ENCODE assay signal across 11 mouse cellular contexts in genomic region chr8:122926782-122927181, GRCm38 (mm10).
DNase-seq lines count a peak whose midpoint lies in the region; ATAC-seq and TF ChIP-seq lines count a peak whose summit lies in the region.
"Had no signal": no experiment of that assay in that cellular context is flagged by ENCODE, and none has a peak within 500 bp of the region (broad histone marks: within the 10 kb centered on the region; RNA-seq: fewer than 3 reads in every experiment).

No protein-coding gene starts in this region.

- ATAC-seq in megakaryocyte, adult 5-6 weeks (ENCODE audit: poor library complexity, severe bottlenecking): no peak

- intact Hi-C loops in heart, postnatal 14 days (cut with DNase I): no loop called here

- H3K9me3 ChIP-seq in megakaryocyte, embryonic 14.5 days: no peaks in the 10 kb centered on the region
- H3K9me3 ChIP-seq: forebrain, embryonic 12.5 days; heart, embryonic 12.5 days had no signal

- peak; percentile 32; the same call in 1 of the 2 replicates for TF ChIP-seq CTCF in cerebellum, adult 2 months (IDR thresholded peaks at IDR 0.05; ENCODE audit: borderline replicate concordance, insufficient read depth, low read depth, low read length)

- H3K4me1 ChIP-seq in cerebellum, adult 2 months (ENCODE audit: control insufficient read depth, insufficient read depth, low read length): peaks cover 54% of the 10 kb centered on the region
- peaks cover 97% of the 10 kb centered on the region for H3K4me1 ChIP-seq in megakaryocyte, embryonic 14.5 days

- H3K36me3 ChIP-seq in megakaryocyte, embryonic 14.5 days (replicated peaks; ENCODE audit: low read length): peaks cover 42% of the 10 kb centered on the region

- no peaks in the 10 kb centered on the region for H3K27me3 ChIP-seq in cerebellum, adult 2 months (ENCODE audit: control insufficient read depth, insufficient read depth, low read length)
- no peaks in the 10 kb centered on the region for H3K27me3 ChIP-seq in megakaryocyte, embryonic 14.5 days (replicated peaks)
- H3K27me3 ChIP-seq: forebrain, embryonic 12.5 days; heart, embryonic 12.5 days had no signal

- WGBS in cerebellum, adult 2 months: 91% methylated on average over 7 of the region's 7 CpGs

- peak overlapping the region; percentile 57; the same call in 1 of the 2 replicates for H3K27ac ChIP-seq in cerebellum, adult 2 months (ENCODE audit: insufficient read depth, low read length)
- H3K27ac ChIP-seq: forebrain, embryonic 12.5 days had no signal

- no peak for DNase-seq in cerebellum, adult 2 months
- no peak for DNase-seq in cerebellum, postnatal 25 days
- DNase-seq in induced T-regulatory cell, adult 2 months (ENCODE audit: low read depth): peak; percentile 46
- peak; percentile 39 for DNase-seq in thymus, postnatal 0 days (ENCODE audit: low spot score)
- no peak for DNase-seq in heart, postnatal 14 days
- no peak for DNase-seq in frontal cortex, postnatal 36 days (ENCODE audit: low spot score in 2 of 2)
- DNase-seq: lung, postnatal 36 days had no signal

- H3K4me3 ChIP-seq in cerebellum, adult 2 months (replicated peaks; ENCODE audit: insufficient read depth, low read depth, low read length): no peak overlapping the region
- H3K4me3 ChIP-seq in megakaryocyte, embryonic 14.5 days (replicated peaks): peak overlapping the region; percentile 7
- H3K4me3 ChIP-seq: forebrain, embryonic 12.5 days; heart, embryonic 12.5 days had no signal

- TF ChIP-seq POLR2A in cerebellum, adult 2 months (IDR thresholded peaks at IDR 0.05; ENCODE audit: borderline replicate concordance, insufficient read depth, low read length): no peak

Comparison
In these comparisons a context has a peak if more than half of its experiments do, and no peak if none do; other contexts are left out.
1. DNase-seq: peak in induced T-regulatory cell, adult 2 months (single experiment) and thymus, postnatal 0 days (single experiment); none in cerebellum, adult 2 months (0 of 2), cerebellum, postnatal 25 days (0 of 2), heart, postnatal 14 days (0 of 2) and frontal cortex, postnatal 36 days (0 of 2).